Mouse (Mus musculus) cerebellum, adult 8-10 months (tissue): ENCODE results near the gene Aurka.
A peak's percentile ranks its signal among the peaks of the same experiment; 100 is the strongest.

Source experiments
- DNase-seq: peaks from one replicate; pipeline ENCODE4 v3.0.0; 2022

The Aurka gene

DNA sequence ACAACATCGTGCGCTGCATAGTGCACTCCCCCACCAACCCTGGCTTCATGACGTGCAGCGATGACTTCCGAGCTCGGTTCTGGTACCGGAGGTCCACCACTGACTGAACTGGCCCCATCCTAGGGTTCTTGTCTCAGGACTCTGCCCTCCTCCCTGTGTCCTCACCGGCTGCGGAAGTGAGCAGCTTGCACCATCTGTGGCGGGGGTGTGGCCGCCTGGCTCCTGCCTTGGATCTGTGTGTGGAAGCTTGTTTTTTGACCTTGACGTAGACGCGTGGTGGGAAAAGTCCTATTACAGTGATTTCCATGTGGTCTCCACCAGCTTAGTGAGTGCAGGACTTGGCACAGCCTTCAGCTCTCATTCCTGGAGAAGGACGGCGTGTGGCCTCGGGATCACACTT, 10.2 kb upstream of the Aurka start:
- no peak for DNase-seq

DNA sequence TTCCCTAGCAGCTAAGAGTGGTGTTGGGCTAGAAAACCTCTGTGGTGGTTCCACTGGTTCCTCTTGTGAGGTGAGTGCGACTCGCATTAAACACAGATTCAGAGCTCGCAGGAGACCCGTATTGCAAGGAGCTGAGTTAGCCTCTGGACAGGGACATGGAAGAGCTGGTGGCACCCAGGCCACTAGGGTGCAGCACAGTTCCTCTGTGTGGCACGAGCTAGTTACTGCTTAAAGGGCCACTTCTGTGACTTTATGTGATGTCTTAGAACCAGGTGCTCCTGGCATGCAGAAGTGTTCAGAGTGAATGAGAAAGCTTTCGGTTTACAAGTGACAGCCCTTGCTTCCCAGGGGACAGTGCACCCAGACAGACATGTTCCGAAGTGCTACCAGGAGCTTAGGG, 8.0 kb upstream of the Aurka start:
- no peak for DNase-seq

- DNase-seq, result no peak
Measured at GRCm38 (mm10) chr2:172376999-172377515, 6.7 kb upstream of the Aurka start.

DNA sequence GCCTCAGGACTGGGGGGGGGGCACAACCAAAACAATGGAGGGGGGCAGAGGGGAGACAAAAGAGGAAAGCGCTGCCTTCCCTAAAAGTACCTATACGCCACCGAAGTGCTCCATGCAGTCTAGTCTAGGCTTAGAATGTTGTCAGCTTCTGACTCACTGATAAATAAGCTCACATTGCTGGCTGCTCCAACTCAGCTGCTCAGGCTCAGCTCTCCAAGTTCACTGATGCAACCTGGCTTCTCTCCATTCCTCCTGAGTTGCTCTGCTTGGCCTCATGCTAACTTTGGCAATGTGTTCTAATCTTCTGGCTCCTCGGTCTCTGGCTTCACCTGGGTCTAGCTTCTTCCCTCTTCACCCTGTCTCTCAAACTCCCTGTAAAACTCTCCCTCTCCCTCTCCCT, 6.2 kb upstream of the Aurka start:
- DNase-seq, result no peak

GRCm38 (mm10) chr2:172371258-172371657, 923 bp upstream of the Aurka start:
- DNase-seq, result no peak

DNA sequence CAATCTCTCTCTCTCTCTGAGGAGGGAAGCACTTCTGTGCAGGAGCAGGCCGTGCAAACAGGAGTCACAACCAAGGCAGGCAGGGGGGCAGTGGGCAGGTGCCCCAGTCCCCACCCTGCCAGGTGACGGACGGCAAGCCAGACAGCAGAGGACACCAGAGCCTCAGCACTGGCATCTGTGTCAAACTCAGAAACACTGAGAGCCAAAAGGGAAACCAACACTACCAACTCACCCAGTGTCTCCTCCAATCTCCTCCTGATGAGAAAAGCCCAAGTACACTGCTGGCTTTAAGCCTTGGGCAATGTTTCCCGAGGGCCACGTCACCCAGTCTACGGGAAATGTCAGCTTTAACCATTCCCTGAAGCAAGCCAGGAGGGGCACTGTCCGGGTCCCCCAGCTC, 7.2 kb downstream of the Aurka start:
- DNase-seq, result no peak

DNA sequence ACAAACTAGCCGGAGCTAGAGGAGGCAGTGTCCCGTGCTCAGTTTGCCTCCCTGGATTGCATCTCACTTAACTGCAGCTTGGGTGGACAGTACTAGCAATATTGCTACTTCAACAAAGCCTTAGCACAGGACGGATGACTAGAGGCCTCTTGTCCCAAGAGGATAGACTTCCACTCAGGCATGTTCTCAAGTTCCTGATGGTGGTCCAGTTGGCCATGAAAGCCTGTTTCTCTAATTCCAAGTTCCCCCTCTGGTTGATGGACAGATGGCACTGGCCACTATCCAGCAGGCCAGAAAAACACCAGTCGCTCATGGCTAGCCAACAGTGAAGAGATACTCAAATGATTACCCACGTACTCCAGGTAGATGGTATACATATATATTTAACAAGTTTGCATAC, 14.5 kb downstream of the Aurka start:
- DNase-seq, result no peak

DNA sequence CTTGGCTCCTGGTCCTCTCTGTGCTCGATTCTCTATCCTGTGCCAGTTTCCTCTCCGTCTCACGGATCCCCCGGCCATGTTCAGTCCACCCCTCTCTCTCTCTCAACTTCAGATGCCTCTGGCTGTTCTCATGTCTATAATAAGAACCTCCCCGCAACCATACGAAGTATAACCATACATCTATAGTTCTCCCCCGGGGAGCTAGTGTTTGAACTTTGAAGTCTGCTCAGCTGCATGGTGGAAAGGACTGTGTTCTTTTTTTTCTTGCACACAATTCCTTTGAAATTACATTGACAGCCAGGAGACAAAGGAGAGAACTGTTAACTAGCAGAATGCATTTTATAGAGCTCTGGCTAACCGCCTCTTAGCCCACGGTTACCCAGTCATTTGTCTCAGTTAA, 15.6 kb downstream of the Aurka start:
- no peak for DNase-seq

DNA sequence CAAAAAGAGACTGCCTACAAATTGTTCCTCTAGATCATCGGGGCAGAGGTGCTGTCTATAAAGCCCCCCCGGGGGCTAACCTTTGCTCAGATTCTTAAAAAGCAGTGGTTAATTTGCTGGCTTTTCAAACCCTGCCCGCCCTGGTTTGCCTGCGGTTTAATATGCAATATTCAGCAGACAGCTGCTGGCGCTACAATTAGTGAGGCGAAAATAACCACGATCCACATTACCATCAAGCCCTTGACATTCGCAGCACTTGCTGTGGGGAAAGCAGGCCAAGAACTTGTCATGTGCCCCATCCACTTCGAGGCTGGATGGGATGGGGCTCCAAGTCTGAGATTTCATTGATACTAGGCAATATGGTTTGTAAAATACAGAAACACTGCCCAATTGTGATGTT, 17.1 kb downstream of the Aurka start:
- no peak for DNase-seq

DNA sequence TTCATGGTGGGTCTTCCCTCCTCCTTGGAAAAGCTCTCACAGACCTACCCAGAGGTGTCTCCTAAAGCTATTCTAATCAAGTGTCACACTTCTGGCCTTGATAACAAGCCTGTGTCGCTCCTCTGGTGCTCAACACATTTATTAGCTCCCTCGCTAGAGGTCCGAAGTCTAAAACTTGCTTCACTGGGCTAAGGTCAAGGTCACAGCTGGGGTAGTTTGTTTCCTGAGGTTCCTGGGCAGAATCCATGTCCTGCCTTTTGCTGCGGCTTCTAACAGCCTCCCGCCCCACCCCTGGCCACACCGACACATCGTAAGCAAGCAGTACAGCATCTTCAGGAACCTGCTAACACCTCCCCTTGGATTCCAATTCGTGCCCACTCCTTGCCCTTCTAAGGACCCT, 19.6 kb downstream of the Aurka start:
- no peak for DNase-seq

DNA sequence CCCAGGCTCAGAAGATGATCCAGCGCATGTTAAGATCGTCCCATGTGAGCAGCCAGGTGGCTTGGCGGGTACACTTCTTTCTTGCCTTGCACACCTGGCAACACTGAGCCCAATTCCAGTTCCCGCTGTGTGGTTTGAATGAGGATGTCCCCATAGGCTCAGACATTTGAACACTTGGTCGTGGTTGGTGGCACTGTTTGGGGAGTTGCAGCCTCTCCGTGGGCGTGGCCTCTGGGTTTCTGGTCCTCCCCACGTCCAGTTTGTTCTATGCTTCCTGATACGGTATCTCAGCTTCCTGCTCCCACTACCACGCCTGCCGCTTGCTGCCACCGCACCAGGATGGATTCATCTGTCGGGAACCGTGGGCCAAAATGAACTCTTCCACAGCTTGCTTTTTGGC, 20.6 kb downstream of the Aurka start:
- DNase-seq, result no peak

GRCm38 (mm10) chr2:172348297-172348950, 21.9 kb downstream of the Aurka start:
- DNase-seq, result no peak

DNA sequence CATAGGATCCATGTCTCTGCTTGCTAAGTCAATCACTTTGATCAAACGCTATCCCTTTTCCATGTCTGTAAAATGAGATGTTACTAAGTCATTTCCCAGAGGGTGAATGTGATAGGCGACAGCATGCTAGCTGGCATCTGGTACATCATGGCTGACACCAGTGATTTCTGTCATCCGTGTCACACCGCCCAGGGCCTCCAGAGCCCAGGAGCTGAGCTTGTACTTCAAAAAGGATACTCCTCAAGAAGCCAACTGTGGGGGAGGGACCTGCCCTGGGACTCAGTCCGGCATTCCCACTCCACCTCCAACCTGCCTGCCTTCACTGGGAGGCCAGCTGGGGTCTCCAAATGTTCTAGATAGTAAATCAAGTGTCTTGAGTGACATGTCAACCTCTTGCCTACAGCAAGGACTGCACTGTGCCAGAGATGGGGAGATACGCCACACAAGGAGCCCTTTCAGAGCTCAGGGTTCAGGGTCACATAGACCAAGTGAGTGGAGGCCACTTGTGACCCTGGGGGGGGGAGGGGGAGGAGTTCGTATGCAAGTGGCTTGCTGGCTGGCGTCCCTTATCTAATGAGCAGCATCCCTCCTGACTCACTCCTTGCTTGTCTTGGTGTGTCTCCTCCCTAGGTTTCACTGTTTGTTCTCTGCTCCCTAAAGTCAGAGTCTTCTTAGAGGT, 23.3 kb downstream of the Aurka start:
- no peak for DNase-seq

DNA sequence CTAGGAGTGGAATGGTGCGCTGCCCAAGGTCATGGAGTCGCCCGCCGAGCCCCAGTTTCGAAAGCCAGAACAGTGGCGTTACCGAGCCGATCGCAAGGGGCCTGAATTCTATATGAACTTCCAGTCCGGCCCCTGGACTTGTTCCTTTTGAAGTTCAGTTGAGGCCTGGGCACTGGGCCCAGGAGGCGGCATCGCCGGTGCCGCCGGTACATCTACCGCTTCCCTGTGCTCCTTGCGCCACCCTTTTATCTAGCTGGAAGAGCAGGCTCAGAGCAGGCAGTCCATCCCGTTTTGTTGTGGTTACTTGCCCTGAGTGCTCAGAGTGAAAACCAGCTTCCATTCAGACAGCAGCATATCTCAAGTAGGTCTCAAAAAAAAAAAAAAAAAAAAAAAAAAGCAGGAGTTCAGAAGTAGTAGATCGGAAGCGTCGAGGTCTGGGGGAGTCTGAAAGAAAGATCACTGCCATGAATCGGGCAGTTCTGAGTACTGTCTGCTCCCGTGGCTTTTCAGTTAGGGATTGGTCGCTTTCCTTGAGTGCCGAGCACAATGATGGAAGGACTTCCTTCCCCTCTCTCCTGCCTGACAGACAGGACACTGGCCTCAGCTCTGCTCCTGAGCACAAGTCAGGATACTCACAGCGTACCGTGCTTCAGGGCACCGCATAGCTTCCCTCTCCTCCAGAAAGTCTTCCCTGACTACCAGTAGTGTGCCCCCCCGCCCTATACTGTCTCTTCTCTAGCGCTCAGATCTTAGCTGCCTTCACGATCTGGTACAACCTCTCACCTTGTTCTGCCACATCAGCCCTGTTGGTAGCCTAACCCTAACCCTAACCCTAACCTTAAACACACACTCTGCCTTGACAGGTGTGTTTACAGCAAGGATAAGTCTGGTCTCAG, 24.1 kb downstream of the Aurka start:
- peak; percentile 35 for DNase-seq

GRCm38 (mm10) chr2:172345258-172345738, 25.0 kb downstream of the Aurka start, which contains the start of gene Fam210b:
Gene Fam210b (plus strand): TSS chr2:172345565.
- peak; percentile 94 for DNase-seq

GRCm38 (mm10) chr2:172344669-172345068, 25.7 kb downstream of the Aurka start:
- DNase-seq, result no peak

GRCm38 (mm10) chr2:172343751-172344150, 26.6 kb downstream of the Aurka start:
- DNase-seq, result no peak

DNA sequence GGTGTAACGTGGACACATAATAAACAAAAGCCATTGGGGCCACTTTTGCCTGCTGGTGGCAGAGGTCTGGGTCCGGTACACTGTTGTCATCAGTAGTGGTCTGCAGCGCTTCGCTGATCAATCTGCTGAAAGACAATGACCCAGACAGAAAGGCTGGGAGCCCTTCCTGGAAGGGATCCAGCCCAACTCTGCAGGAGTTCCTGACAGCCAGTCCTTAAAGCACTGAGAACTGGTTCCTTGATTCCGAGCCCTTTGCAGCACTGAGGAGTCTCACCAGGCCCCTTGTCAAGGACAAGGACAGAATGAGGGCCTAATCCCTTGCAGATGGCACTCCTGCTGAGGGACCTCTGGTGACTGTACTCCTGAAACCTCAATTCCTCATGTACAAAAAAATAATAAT, 28.7 kb downstream of the Aurka start:
- no peak for DNase-seq

DNA sequence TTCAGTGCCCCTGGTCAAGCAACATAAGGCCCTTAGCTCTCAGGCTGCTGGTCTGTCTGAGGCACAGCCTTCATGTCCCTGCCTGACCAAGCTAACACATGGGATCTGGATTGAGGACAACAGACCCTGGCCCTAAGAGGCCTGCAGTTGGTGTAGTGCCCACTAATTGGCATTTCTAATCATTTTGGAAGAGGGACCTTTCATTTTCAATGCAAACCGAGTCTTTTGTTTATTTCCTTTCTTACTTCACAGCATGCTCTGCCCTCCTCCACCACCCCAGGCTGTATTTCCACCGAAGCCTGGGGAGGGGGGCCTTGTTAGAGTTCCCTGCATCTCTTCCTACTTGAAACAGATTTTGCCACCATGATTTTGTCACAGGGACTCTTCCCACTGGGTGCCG, 29.4 kb downstream of the Aurka start:
- DNase-seq, result no peak

DNA sequence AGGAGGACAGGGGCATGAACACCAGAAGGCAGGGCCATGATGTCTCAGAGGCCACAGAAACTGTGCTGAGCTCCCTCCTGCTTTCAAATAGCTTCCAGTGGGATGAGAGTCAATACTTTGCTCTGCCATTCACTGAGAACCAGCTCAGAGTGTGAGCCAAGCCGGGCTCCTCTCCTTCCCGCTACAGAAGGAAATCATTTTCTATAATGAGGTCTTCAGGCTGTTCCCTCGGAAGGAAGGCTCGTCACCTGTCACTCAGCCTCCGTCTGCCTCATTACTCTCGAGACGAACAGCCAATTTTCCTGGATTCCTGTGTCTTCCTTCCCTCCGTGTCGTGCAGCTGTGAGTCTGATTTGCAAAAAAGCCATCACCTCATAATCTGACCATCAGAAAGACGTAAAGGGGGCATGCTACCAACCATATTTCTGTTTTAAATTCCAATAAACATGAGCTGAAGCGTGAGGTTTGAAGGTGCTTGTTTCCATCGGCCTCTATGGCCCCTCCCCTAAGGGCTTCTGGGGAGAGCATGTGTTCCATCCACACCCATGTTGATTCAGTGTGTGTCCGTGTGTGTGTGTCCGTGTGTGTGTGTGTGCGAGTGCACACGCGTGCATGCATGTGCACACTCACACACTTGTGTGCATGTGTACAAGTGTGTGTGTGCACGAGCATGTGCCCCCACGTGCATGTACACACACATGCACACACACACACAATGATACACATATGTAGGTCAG, 32.0 kb downstream of the Aurka start:
- no peak for DNase-seq

DNA sequence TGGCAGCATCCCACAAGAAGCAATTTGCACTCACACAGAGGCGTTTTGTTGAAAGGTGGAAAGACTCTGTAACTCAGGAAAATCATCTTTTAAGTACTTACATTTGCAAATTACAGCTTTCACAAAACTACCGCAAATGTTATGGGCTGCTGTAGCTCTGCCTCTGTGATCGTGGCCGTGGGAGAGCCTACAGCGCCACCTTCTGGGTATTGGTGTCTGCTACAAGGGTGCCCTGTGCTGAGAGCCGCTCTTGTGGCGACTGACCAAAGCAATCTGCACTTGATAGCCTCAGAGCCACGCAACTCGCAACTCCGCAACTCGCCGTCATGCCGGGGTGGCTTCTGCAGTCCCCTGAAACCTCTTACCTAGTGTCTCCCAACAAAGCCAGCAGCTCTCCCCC, 41.2 kb downstream of the Aurka start:
- DNase-seq, result peak; percentile 31

DNA sequence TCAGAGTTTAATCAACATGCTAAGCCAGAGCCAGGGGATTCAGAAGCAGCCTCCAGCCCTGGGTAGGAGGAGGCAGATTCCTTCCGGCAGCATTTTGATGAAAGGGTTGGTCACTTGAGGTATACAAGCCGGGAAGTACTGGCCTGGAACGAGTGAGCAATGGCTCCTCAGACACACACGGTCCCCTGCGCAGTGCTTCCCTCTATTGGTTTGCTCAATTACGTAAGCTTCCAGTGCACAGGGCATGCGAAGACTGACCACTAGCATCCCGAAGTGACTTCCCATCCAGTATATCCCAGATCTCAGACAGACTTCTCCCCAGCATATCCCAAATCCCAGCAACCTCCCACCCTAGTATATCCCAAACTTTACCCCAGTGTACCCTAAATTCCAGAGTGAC, 42.1 kb downstream of the Aurka start:
- no peak for DNase-seq

GRCm38 (mm10) chr2:172320878-172321277, 49.5 kb downstream of the Aurka start:
- no peak for DNase-seq
